Mouse (Mus musculus) ES-CJ7 (cell line): ENCODE results near the gene Exosc5.

ENCODE experiments used
- DNase-seq: peaks from one replicate; pipeline ENCODE4 v3.0.0; 2011; ENCODE audit warnings: low read depth, low spot score

The Exosc5 gene

DNA sequence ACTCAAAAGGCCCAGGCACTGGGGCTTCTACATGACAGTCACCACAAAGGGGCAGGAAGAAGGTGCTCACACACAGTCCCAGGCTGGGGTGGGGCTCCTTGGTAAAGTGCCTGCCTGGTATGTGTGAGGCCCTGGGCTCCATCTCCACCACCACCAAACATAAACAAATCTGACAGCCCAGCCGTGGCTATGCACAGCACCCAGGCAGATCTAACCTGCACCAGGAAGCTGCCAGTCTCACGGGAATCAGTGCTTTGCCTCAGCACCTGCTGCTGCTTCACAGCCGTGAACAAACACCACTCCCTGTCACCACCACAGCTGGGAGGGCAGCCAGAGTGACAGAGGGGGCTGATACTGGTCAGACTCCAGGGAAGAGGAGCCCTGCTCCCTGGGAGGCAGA, 22.6 kb upstream of the Exosc5 start:
- DNase-seq = no peak

DNA sequence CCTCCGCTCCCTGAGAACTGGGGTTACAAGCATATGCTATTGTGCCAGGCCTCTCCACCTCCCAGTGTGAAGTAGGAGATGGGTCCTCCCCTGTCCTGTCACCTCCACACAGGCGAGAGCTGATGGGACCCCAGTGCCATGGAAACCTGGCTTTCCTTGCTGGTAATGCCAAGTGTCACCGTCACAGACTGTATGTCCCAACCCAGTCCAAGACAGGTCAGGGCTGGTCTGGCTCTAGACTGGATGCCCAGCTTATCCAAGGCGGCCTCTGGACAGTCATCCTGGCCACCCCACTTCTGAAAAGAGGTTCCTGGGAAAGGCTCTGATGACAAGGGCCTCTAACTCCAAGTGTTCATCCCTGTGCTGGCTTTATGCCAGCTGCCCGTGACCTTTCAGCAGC, 21.9 kb upstream of the Exosc5 start:
- no peak for DNase-seq

DNA sequence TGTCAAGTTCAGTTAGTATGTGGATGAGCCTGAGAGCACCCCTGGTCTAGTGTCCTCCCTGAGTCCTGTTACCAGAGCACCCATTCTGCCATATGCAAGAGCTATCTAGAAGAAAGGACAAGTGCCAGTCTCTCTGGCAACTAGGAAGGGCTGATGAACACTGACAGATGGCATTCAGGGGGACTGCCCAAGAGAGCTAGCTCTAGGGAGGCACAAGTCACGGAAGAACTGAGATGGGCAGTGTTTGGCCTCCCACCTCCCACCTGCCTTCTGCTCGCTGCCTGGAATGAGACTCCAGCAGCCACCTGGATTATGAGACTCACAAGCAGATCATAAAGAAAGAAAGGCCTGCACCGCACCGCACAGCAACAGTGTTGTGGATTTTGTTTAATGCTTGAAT, 19.2 kb upstream of the Exosc5 start:
- DNase-seq = no peak

DNA sequence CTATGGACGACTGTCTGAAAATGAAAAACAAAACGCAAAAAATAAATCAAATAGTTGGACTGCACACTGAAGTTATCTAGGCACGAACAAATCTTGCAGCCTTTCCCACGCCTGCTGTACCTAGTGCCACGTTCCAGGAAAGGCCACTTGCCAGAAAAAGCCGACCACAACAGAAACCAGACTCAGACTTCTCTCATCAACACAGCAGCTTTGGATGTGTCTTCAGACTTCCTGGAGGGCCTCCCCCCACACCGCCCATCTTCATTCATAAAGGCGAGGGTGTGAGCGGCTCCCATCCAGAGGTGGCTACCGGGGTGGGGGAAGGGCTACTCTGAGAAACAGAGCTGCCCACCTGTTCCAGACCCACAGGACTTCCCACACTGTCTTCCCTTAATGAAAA, 14.8 kb upstream of the Exosc5 start:
- DNase-seq = no peak

DNA sequence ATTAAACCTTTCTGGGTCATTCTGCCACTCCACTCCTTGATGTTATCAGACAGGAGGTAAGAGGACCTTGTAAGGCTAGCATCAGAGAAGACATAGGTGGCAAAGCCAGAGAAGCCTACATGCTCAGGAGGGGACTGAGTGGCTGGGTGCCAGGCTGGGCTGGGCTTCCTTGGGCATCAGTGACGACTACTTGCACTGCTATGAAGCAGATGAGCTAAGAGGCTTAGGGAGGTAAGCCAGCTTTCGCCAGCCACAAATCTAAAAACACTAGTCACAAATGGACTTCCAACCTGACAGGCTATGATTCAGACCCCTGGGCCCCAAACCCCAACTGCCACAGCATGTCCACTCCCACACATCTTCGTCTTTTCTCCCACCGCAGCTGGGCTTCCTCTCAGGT, 14.3 kb upstream of the Exosc5 start:
- DNase-seq = no peak

DNA sequence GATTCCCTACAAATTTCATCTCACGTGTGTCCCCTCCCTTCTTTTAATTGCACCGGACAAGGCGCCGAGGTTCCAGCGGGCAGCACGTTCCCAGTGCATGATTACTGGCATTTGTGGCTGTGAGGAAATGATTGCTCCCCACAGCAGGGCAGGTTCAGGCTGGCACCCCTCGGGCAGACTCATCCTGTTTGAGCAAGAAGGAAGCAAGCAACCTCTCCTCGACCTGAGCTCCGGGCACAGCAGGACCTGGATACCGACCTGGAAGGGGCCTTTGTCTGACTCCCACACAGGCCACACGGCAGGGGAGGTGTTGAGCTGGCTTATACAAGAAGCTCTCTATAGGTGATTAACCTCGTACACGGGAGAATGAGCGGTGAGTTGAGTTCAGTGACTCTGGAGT, 13.9 kb upstream of the Exosc5 start:
- no peak for DNase-seq

DNA sequence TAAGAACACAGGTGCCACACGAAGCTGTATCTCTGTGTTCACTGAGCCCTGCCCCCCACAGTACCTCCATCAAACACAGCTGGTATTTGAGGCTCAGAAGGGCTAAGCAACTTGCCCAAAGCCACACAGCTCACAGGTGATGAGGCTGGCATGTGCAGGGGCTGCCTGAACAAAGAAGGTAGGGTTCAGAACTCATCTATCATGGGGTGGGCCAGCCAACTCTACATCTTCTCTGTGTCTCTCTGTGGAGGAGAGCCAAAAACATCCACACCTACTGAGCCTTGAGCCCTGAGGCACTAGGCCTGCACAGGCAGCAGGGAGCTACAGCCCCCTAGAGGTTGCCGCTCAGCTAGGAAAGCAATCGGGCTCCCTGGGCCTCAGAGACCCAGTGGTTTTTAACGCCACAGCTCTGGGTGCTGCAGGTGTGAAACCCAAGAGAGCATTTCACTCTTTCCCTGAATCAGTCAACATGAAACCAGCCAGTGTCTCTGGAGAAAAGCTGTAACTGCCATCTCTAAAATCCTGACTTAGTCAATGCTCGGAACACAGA, 11.3 kb upstream of the Exosc5 start:
- peak; percentile 63 for DNase-seq

DNA sequence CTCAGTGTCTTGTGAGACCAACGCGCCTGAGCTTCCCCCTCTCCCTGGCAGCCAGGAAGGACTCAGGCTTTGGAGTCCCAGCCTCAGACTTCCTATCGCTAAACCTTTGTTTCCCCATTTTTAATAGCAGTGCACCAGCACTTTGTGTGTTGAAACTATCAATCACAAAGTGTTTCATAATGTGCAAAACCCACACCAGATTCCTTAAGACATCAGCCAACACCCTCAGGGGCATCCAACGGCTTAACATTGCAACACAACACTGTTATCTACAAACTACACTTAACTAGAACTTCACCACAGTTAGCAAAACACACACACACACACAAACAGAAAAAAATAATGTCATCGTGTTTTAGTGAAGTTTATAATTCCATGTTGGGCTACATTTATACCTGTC, 9.1 kb upstream of the Exosc5 start:
- no peak for DNase-seq

DNA sequence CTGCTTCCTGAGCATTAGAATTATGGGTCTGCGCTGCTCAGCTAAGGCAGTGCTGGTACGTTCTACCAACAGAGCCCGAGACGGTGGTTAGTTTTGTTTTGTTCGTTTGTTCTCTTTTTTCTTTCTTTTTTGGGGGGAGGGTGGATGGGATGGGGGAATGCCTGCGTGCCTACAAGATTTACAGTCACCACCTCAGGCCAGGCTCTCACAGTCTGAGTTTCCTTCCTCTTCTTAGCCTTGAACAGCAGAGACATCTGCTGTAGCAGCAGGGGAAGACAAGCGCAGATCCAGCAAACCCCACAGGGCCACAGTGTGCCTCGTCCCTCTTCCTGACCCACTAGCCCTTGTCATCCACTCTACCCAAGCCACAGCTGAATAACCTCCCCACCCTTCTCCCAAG, 7.7 kb upstream of the Exosc5 start:
- no peak for DNase-seq

DNA sequence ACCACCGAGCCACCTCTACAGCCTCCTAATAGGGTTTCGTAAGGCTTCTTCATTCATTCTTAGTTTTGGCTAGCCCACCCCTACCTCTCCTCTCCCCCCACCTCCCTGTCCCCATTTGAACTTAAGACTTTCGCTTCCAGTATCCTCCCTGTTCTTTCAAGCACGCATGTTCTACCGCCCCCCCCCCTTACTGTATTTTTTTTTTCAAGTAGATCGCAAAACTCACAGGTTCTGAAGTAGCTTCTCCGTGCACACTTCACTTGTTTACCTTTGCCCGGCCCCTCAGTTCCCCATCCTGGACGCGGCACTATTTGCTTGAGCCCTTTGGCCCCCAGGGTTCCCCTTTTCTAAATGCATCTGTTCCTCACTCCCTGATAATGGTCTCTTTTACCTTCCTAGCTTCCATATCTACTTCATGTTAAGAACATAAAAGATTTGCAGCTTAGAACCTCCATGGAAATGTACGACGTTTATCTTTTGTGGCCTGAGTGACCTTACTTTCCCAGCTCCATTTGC, 6.7 kb upstream of the Exosc5 start:
- DNase-seq = no peak

DNA sequence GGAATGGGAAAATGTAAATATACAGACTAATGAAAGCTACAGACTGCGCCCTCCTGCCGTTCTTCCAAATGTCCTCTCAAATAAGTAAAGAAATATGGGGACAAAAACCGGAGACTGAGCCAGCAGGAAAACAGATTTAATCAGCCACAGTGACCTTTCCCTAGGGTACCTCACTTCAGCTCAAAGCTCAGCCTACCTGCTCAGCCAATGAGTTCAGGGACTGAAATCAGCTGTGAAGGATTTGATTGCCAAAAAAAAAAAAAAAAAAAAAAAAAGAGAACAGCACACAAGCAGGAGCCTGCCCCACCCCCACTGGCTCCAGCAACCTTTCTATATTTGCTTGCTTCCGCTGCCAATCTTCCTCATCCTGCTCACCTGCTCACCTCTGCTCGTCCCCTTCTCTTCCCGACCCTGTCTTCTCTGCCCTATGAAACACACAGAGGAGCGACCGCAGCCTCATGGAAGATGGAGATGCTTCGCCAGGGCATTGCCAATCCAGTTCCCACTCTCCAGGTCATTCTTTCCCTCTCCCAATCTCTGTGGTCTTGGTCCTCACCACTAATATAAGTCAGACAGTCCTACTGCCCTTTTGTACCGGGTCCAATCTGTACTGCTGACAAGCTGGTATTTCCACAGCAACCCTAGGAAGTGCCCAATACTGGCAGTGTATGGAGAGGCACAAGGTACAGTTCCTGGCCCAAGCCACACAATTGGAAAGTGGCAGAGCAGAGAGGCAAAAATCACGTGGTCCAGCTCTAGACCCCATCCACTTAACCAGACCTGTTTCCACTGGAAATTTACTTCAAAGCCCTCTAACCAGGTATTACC, 3.1 kb upstream of the Exosc5 start:
- peak; percentile 85 for DNase-seq

DNA sequence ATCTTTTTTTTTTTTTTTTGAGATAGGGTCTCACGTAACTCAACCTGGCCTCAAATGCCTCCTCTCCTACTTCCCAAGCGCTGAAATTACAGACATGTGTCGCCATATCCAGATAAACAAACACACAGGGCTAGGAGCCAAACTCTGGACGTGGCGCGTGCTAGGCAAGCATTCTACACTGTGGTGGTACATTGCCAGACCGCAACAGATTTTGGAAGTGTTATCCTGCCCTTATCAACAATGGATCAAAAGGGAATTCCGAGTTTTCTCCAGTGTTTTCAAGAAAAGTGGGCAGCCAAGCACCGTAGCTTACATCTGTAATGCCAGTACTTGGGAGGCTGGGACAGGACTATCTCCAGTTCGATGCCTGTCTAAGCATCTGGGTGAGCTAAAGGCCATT, 1.2 kb upstream of the Exosc5 start:
- no peak for DNase-seq

DNA sequence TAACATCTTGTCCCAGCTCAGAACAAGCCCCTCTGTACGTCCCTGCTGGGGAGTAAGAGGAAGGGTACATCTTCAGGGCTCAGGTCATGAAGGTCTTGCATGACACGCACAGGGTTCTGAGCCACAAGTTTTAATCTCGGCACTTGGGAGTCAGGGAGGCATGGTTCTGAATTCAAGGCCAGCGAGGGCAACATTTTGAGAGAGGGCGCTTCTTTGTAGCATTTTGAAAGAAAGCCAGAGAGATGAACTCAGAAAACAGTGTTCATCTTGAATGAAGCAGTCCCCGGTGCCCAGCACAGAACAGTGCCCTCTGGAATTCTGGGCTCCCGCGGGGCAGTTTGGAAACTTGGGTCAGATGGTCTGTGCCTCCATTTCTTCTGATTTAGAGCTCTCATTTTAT, 7.4 kb downstream of the Exosc5 start:
- no peak for DNase-seq

DNA sequence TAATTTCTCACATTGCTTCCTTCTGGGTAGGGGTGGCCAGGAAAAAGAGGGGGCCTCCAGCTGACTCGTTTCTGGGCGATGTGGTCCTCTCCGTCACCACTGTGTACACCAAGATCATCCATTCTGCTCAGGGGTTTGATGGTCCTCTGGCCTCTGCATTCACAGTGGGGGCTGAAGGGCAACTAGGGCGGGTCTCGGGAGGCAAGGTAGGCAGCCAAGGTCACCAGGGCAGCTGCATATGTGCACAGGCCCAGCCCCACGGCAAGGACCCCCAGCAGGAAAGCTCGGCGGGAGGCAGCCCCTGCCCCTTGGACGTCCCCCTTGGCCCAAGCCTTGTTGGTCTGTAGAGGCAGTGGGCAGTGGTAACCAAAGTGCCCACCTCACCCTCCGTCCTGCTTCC, 10.2 kb downstream of the Exosc5 start:
- peak; percentile 71 for DNase-seq

DNA sequence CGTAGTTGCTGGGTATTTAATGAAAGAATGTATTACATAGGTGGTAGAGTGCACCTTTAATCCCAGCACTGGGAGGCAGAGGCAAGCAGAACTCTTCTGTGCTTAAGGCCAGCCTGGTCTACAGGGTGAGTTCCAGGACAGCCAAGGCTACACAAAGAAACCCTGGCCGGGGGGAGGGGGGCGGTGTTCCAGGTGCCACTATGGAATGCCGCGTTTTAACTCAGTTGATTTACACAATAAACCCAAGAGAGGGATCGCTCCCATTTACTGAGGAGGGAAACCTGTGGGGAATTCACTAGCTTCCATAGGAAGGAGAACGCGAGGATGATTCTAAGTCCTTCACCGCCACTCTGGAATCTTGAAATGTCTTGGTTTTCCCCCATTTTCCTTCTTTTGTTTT, 10.7 kb downstream of the Exosc5 start:
- DNase-seq = peak; percentile 90

DNA sequence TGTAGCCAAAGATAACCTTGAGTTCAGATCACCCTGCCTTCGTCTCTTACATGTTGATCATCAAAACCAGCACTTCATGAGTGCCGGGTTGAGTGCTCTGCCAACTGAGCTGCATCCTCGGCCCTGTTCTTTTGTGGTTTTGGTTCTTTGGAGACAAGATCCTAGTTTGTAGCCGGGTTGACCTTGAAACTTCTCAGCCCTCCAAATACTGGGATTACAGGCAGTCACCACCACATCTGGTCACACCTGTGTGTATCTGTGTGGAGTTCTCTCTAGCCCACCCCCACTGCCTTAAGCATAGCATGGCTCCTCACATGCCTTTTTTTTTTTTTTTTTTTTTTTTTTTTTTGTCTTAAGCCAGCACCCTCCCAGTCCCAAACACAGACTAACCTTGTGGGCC, 11.1 kb downstream of the Exosc5 start:
- DNase-seq = peak; percentile 55

DNA sequence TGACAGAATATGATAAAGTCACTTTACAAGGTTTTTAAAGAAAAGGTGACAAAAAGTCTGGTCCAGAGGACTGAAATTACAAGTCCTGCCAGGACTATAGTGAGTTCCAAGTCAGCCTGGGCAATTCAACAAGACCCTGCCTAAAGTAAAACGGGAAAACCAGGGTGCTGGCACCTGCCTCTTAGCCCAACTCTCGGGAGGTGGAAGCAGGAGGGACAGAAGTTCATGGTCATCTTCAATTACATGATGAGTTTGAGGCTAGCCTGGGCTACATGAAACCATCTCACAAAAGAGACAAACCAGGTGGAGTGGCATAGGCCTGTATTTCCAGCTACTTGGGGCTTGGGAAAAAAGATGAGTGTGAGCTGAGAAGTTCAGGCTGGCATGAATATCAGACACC, 12.7 kb downstream of the Exosc5 start:
- no peak for DNase-seq

DNA sequence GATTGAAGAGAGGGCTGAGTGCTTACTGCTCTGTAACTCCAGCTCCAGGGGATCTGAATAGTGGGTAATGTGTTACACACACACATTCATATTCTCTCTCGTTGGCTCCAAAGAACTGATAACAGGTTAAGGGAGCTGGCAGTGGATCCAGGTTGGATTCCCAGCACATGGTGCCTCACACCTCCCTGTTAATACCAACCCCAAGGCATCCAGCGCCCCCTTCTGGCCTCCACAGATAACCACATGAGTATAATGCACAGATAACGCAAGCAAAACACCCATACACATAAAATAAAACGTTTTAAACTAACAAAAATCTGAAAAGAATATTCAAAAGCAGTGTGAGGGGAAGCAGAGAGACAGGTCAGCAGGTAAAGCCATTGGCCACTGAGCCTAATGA, 13.5 kb downstream of the Exosc5 start:
- DNase-seq = peak; percentile 70

DNA sequence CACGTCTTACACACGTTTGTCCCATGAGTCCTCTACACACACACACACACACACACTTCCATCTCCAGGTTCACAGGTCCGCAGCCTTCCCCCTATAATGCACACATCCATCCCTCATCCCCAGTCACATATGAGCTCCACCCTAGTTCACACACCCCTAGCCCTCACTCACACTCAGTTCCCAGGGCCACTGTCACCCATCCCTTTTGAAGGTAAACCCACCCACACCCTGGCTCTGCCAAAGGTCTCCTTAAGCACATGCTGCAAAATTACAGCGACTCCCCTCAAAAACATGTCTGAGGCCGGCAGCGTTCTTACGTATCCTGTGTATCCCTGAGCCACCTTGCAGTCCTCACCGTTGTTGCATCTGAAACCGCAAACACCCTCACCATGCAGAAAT, 15.3 kb downstream of the Exosc5 start:
- DNase-seq = no peak

DNA sequence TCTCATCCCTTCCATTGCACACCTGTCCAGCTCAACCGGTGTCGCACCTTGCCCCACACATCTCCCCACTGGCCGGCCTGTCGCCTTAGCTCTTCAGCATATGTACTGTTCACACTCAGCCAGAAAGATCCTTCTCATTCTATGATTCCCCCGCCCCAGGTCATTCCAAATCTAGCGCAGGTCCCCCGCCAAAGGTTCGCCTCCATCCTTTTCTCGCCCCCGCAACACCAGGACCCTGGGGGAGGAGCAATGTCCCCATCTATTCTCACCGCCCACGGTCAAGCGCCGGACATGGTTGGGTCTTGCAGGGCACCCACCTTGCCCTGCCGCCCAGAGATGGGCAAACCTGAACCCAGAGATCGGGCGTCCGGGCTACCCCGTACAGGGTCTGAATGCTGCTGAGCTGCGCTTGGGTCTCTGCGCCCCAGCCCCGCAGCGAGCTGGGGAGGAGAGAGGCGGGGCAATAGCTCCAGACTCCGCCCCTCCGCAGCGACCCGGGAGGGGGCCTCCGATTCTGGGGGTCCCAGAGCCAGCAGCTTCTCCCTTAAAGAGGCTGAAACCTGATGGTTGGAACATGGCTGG, 15.8 kb downstream of the Exosc5 start, which contains the start of gene Tmem91:
Gene Tmem91, minus strand, starts transcription at position 448 of the 582 bp plus-strand sequence.
- no peak for DNase-seq

DNA sequence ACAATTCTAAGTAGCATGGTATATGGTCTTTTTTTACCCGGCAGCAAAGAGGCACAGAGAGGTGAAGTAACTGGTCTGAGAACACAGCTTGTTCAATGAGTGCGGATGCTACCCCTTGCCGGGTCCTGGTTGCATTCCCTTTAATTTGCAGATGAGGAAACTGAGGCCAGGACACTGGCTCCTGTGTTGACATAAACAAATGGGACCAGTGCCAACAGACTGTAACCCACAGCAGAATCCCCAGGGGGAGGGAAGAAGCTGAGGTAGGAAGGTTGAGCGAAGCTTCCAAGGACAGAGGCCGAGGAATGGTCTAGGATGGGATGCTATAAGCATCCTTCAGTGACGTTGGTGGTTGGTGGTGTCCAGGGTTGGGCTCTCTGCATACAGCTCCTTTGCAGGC, 16.4 kb downstream of the Exosc5 start:
- DNase-seq = no peak

DNA sequence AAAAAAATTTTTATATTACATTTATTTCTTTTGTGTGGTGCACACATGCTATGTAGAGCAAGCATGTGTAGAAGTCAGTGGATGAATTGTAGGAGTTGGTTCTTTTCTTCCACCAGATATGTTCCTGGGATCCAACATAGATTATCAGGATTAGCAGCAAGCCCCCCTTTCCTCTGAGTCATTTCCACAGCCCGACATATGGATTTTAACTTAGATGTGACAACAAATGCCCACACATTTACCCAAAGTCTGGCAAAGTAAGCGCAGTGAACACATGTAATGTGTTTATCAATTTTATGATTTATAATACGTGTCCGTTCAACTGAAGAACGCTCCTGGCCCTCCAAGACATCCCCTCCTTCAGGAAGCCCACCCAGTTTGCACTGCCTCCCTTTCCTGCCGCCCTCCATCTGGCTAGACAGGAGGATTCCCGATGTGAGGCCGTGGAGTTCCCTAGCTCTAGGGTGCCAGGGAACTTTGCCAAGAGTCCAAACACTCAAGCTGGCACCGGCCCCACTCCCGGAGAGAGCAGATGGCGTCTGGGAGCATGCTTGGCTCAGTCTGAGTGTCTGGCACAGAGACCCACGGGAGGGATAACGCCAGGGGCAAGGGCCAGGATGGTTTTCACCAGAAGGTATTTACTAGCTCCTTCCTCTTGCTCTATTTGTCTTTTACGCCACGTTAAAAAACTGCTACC, 17.3 kb downstream of the Exosc5 start:
- no peak for DNase-seq
